Mouse (Mus musculus) C2C12 (cell line): Measurements from ENCODE around the gene Spem1.

Experiments
- CEBPB ChIP-seq: IDR thresholded peaks from one replicate; pipeline ENCODE4 v1.6.1; 2011; ENCODE audit warnings: low read depth, mild to moderate bottlenecking, control low read depth, moderate library complexity
- CTCF ChIP-seq: IDR thresholded peaks from one replicate; pipeline ENCODE4 v1.5.1; 2011; ENCODE audit not compliant: control insufficient read depth, insufficient read depth, insufficient read length
- MAX ChIP-seq: IDR thresholded peaks from one replicate; pipeline ENCODE4 v1.6.1; 2011; ENCODE audit warnings: mild to moderate bottlenecking, control low read depth
- USF1 ChIP-seq: IDR thresholded peaks from one replicate; pipeline ENCODE4 v1.6.1; 2011; ENCODE audit warnings: low read depth, mild to moderate bottlenecking, control low read depth, moderate library complexity

DNA sequence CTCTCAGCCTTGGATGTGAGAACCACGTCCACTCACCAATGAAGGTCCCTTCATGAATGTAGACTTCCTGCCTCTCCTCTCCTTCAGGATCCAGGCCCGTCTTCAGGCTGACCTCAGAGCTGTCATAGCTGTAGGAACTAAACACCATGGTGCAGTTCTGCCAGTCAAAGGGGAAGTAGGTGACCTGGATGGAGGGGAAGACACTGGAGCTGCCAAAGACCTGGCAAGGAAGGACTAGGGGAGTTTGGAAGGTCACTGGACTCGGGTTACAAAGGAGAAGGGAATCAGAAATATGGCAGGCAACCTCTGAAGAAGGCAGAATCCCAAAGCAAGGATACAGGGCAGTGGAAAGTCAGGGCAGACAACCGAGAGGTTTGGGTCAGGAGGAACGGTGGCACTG lies 28.6 kb downstream of the Spem1 start:
- no peak for TF ChIP-seq CTCF
- TF ChIP-seq MAX = no peak
- TF ChIP-seq CEBPB = no peak
- no peak for TF ChIP-seq USF1
